Mouse (Mus musculus) right cerebral cortex, postnatal 10 days (tissue): ENCODE measurements around the gene Chp1.
A peak's percentile ranks its signal among the peaks of the same experiment; 100 is the strongest.
"Not testable (repeated sequence)": the region's sequence is repeated elsewhere in the genome, so short reads cannot be mapped to it uniquely, and the experiment has no call there.

Source experiments
- DNase-seq, 2 experiments: peaks; one replicate each; pipeline ENCODE4 v3.0.0; 2021; ENCODE audit warnings: low spot score in 2 of 2

The Chp1 gene

GRCm38 (mm10) chr2:119565284-119565683, 17.8 kb downstream of the Chp1 start:
- DNase-seq, result no peak

GRCm38 (mm10) chr2:119566182-119566855, 18.8 kb downstream of the Chp1 start:
- no peak for DNase-seq

- DNase-seq, result no peak
Measured at GRCm38 (mm10) chr2:119572471-119572870, 25.0 kb downstream of the Chp1 start.

- no peak for DNase-seq
Measured at GRCm38 (mm10) chr2:119581571-119581970, 34.1 kb downstream of the Chp1 start.

GRCm38 (mm10) chr2:119583439-119583838, 35.9 kb downstream of the Chp1 start:
- DNase-seq, result no peak

GRCm38 (mm10) chr2:119584282-119584681, 36.8 kb downstream of the Chp1 start:
- no peak for DNase-seq

- peak in 1 of 2 experiments; percentile 51 for DNase-seq
Measured at GRCm38 (mm10) chr2:119587383-119587782, 39.9 kb downstream of the Chp1 start.

- no peak for DNase-seq
Measured at GRCm38 (mm10) chr2:119591247-119591646, 43.8 kb downstream of the Chp1 start.

- no peak for DNase-seq
Measured at GRCm38 (mm10) chr2:119593765-119594112, 46.2 kb downstream of the Chp1 start.

GRCm38 (mm10) chr2:119594113-119594981, 46.9 kb downstream of the Chp1 start:
- peak; percentile 98 to 99 for DNase-seq

GRCm38 (mm10) chr2:119595308-119595707, 47.8 kb downstream of the Chp1 start:
- DNase-seq, result no peak

GRCm38 (mm10) chr2:119596781-119597330, 49.4 kb downstream of the Chp1 start:
- no peak for DNase-seq

- DNase-seq, result no peak
Measured at GRCm38 (mm10) chr2:119601027-119601426, 53.5 kb downstream of the Chp1 start.

- not testable (repeated sequence) for DNase-seq
Measured at GRCm38 (mm10) chr2:119601575-119601974, 54.1 kb downstream of the Chp1 start.

- no peak for DNase-seq
Measured at GRCm38 (mm10) chr2:119602488-119602887, 55.0 kb downstream of the Chp1 start.

GRCm38 (mm10) chr2:119603909-119604308, 56.4 kb downstream of the Chp1 start:
- no peak for DNase-seq

- no peak for DNase-seq
Measured at GRCm38 (mm10) chr2:119605361-119605973, 58.0 kb downstream of the Chp1 start.

GRCm38 (mm10) chr2:119607023-119607422, 59.5 kb downstream of the Chp1 start:
- DNase-seq, result no peak

GRCm38 (mm10) chr2:119617841-119618198, 70.3 kb downstream of the Chp1 start:
- no peak for DNase-seq

- DNase-seq, result peak; percentile 96 to 98
Measured at GRCm38 (mm10) chr2:119618199-119618982, 70.9 kb downstream of the Chp1 start, which contains the start of the genes Nusap1 and Oip5. Nusap1 (plus strand) TSS chr2:119618298. Oip5 (minus strand) TSS chr2:119618469.

GRCm38 (mm10) chr2:119619002-119619401, 71.5 kb downstream of the Chp1 start:
- not testable (repeated sequence) for DNase-seq
